Mouse (Mus musculus): ENCODE data around the gene Slc23a4. TPM values are rescaled to one million over a fixed set of nuclear protein-coding genes. Genes with fewer than 3 reads are reported as not detected.

The Slc23a4 gene
- polyA plus RNA-seq, 1 experiment from 2014 or later: 0.51 TPM

DNA sequence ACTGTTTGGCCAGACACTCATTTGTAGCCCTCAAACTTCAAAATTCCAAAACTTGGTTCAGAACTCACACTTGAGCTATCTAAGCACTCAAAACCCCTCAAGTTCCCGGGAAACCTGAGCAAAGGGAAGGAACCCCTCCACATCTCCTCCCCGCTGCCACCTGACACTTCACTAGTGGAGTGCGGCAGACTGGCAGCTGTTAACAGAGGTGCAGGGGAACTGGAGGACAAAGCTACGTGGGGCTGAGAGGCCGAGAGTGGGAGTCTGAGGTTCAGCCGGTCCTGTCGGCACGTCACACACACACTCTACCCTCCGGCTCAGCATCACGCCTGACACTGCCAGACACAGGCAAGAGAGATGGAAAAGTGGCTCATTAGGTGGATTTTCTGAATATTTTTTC, 84.4 kb downstream of the Slc23a4 start:
- no peaks in the 10 kb centered on the region for H3K9me3 ChIP-seq (ENCODE audit: control insufficient read depth, low read length)
- no peak for DNase-seq (ENCODE audit: low spot score)
- no peaks in the 10 kb centered on the region for H3K27me3 ChIP-seq (ENCODE audit: control insufficient read depth, insufficient read depth, low read length)
- H3K4me1 ChIP-seq (replicated peaks; ENCODE audit: control insufficient read depth, insufficient read depth, low read length): no peaks in the 10 kb centered on the region
- H3K4me2 ChIP-seq (ENCODE audit: low read depth, low read length, severe bottlenecking): no peak overlapping the region
- ATAC-seq (replicated peaks; ENCODE audit: low FRiP score): no peak
- H3K36me3 ChIP-seq (ENCODE audit: control insufficient read depth, insufficient read depth, low read length): no peaks in the 10 kb centered on the region; the same call in 1 of the 2 replicates
- no peak overlapping the region for H3K9ac ChIP-seq (ENCODE audit: low read length)
- H3K4me3 ChIP-seq (ENCODE audit: low read depth, low read length): no peak overlapping the region
- H3K27ac ChIP-seq (ENCODE audit: low read depth, low read length): no peak overlapping the region
- 89% methylated on average over 10 of the region's 10 CpGs for WGBS

DNA sequence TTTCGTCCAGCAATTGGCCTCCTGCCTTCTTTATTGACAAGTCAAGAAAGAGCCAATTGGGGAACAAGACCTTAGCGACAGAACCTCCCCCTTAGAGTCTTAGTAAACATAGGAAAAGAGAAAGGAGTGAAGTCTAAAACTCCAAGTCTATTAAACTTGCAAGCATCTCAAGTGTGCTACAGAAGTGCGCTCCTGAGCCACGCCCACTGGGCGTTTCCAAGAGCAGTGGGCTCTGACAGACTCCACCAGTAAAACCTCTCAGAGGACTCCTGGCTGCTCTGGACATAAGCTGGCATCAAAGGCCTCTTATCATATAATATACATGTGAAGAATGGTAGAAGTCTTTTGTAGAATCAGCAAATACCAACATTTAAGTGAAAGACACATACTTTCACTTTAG, 84.8 kb downstream of the Slc23a4 start:
- H3K9me3 ChIP-seq (ENCODE audit: control insufficient read depth, low read length): no peaks in the 10 kb centered on the region
- H3K9ac ChIP-seq (ENCODE audit: low read length): no peak overlapping the region
- WGBS: 83% methylated on average over 5 of the region's 5 CpGs
- no peak overlapping the region for H3K27ac ChIP-seq (ENCODE audit: low read depth, low read length)
- H3K27me3 ChIP-seq (ENCODE audit: control insufficient read depth, insufficient read depth, low read length): no peaks in the 10 kb centered on the region
- DNase-seq (ENCODE audit: low spot score) (no peak), ATAC-seq (replicated peaks; ENCODE audit: low FRiP score) (no peak)
- H3K4me3 ChIP-seq (ENCODE audit: low read depth, low read length): no peak overlapping the region
- no peak overlapping the region for H3K4me2 ChIP-seq (ENCODE audit: low read depth, low read length, severe bottlenecking)
- H3K4me1 ChIP-seq (replicated peaks; ENCODE audit: control insufficient read depth, insufficient read depth, low read length): no peaks in the 10 kb centered on the region
- no peaks in the 10 kb centered on the region; the same call in 1 of the 2 replicates for H3K36me3 ChIP-seq (ENCODE audit: control insufficient read depth, insufficient read depth, low read length)

DNA sequence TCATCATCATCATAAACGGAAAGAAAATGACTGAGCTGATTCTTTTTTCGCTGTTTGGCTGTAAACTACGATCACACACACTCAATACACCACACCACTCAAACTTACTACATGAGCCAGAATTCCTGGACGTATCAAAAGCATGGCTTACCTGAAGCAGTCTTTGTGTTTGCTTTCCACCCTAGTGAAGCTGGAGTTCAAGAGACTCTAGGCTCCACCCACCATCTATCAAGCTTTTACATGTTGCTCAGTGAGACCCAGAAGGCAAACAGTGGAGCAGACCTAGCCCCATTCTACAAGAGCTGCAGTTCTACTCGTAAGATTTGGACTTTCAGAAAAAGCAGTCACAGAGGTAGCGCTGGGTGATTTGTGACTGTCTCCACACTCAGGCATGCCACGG, 85.6 kb downstream of the Slc23a4 start:
- no peak overlapping the region for H3K4me2 ChIP-seq (ENCODE audit: low read depth, low read length, severe bottlenecking)
- no peak for ATAC-seq (replicated peaks; ENCODE audit: low FRiP score)
- WGBS: 90% methylated on average over 7 of the region's 7 CpGs

DNA sequence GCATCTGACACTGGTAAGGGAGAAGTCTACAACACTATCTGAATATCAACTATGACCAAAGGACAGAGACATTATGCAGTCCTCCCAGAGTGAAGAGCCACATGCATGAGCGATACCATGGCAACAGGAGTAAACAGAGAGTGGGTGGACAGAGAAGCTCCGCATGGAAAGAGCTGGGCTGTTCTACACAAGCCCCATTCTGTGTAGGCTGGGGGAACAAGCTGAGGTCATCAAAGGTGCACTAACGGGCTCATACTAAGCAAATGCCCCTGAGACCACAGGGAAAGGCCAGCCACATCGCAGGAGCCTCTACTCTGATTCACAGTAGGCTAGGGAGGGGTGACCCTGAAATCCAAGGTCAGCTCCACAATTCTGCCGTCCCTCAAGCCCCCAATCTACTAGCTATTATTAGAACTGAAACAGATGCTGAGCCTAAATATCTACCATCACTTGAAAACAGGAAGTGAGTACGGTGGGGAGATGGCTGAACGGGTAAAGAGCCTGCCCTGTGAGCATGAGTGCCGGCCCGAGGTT, 86.2 kb downstream of the Slc23a4 start:
- no peak overlapping the region for H3K27ac ChIP-seq (ENCODE audit: low read depth, low read length)
- DNase-seq (ENCODE audit: low spot score) (no peak), ATAC-seq (replicated peaks; ENCODE audit: low FRiP score) (no peak)
- H3K27me3 ChIP-seq (ENCODE audit: control insufficient read depth, insufficient read depth, low read length): no peaks in the 10 kb centered on the region
- no peaks in the 10 kb centered on the region for H3K4me1 ChIP-seq (replicated peaks; ENCODE audit: control insufficient read depth, insufficient read depth, low read length)
- no peak overlapping the region for H3K4me2 ChIP-seq (ENCODE audit: low read depth, low read length, severe bottlenecking)
- H3K36me3 ChIP-seq (ENCODE audit: control insufficient read depth, insufficient read depth, low read length): no peaks in the 10 kb centered on the region; the same call in 1 of the 2 replicates
- no peaks in the 10 kb centered on the region for H3K9me3 ChIP-seq (ENCODE audit: control insufficient read depth, low read length)
- no peak overlapping the region for H3K4me3 ChIP-seq (ENCODE audit: low read depth, low read length)
- WGBS: 83% methylated on average over 9 of the region's 9 CpGs
- H3K9ac ChIP-seq (ENCODE audit: low read length): no peak overlapping the region

More for the DNA sequence above, 85.6 kb downstream of the Slc23a4 start:
- no peak overlapping the region for H3K9ac ChIP-seq (ENCODE audit: low read length)
- H3K4me3 ChIP-seq (ENCODE audit: low read depth, low read length): no peak overlapping the region
- H3K4me1 ChIP-seq (replicated peaks; ENCODE audit: control insufficient read depth, insufficient read depth, low read length): no peaks in the 10 kb centered on the region
- no peaks in the 10 kb centered on the region; the same call in 1 of the 2 replicates for H3K36me3 ChIP-seq (ENCODE audit: control insufficient read depth, insufficient read depth, low read length)
- no peak for DNase-seq (ENCODE audit: low spot score)
- no peak overlapping the region for H3K27ac ChIP-seq (ENCODE audit: low read depth, low read length)
- no peaks in the 10 kb centered on the region for H3K9me3 ChIP-seq (ENCODE audit: control insufficient read depth, low read length)
- H3K27me3 ChIP-seq (ENCODE audit: control insufficient read depth, insufficient read depth, low read length): no peaks in the 10 kb centered on the region

DNA sequence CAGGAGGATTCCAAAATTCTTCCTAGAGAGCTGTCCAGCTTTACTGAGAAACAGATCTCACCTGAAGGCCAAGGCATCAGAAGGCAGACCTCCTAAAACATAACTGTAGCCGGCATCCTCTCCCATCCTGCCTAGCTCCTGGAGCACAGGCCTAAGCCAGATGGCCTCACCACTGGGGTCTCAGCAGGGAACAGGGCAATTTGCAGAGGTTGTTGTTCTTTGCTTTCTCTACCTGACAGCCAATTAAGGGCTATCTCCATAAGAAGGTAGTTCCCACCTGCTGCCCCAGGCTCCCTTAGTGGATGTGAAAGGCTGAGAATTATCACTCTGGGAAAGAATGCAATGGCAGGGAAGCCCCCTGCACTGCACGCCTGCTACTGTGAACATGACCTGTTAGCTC, 87.2 kb downstream of the Slc23a4 start:
- WGBS: 72% methylated on average over 2 of the region's 2 CpGs
- DNase-seq (ENCODE audit: low spot score): no peak
- ATAC-seq (replicated peaks; ENCODE audit: low FRiP score): no peak
- Histone ChIP-seq H3K36me3 (ENCODE audit: control insufficient read depth, insufficient read depth, low read length) (no peaks in the 10 kb centered on the region; the same call in 1 of the 2 replicates), H3K9me3 (ENCODE audit: control insufficient read depth, low read length) (no peaks in the 10 kb centered on the region), H3K4me3 (ENCODE audit: low read depth, low read length) (no peak overlapping the region), H3K4me1 (replicated peaks; ENCODE audit: control insufficient read depth, insufficient read depth, low read length) (no peaks in the 10 kb centered on the region), H3K4me2 (ENCODE audit: low read depth, low read length, severe bottlenecking) (no peak overlapping the region), H3K27ac (ENCODE audit: low read depth, low read length) (no peak overlapping the region), H3K27me3 (ENCODE audit: control insufficient read depth, insufficient read depth, low read length) (no peaks in the 10 kb centered on the region), H3K9ac (ENCODE audit: low read length) (no peak overlapping the region)

DNA sequence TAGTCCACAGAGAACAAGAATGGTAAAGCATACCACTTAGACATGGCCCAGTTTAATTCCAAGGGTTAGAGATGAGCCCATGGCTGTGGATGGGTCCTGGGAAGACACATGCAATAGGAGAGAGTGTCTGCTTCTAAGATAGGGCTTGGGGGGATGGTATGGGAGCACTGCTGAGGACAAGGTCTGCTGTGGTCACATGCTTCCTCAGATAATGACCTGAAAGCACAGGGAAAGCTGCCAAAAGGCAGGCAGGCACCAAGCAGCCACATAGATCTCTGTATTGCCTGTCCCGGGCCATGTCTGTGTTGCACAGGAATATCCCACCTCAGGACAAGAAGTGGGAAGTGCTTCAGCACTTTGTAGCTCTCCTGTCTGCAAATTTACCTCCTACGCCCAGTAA, 89.1 kb downstream of the Slc23a4 start:
- Histone ChIP-seq H3K9ac (ENCODE audit: low read length) (no peak overlapping the region), H3K9me3 (ENCODE audit: control insufficient read depth, low read length) (no peaks in the 10 kb centered on the region), H3K4me3 (ENCODE audit: low read depth, low read length) (no peak overlapping the region), H3K4me2 (ENCODE audit: low read depth, low read length, severe bottlenecking) (no peak overlapping the region), H3K27ac (ENCODE audit: low read depth, low read length) (no peak overlapping the region), H3K4me1 (replicated peaks; ENCODE audit: control insufficient read depth, insufficient read depth, low read length) (no peaks in the 10 kb centered on the region), H3K27me3 (ENCODE audit: control insufficient read depth, insufficient read depth, low read length) (no peaks in the 10 kb centered on the region), H3K36me3 (ENCODE audit: control insufficient read depth, insufficient read depth, low read length) (peaks cover 2% of the 10 kb centered on the region; the same call in 1 of the 2 replicates)
- DNase-seq (ENCODE audit: low spot score) (no peak), ATAC-seq (replicated peaks; ENCODE audit: low FRiP score) (no peak)
- 94% methylated on average over 2 of the region's 2 CpGs for WGBS

DNA sequence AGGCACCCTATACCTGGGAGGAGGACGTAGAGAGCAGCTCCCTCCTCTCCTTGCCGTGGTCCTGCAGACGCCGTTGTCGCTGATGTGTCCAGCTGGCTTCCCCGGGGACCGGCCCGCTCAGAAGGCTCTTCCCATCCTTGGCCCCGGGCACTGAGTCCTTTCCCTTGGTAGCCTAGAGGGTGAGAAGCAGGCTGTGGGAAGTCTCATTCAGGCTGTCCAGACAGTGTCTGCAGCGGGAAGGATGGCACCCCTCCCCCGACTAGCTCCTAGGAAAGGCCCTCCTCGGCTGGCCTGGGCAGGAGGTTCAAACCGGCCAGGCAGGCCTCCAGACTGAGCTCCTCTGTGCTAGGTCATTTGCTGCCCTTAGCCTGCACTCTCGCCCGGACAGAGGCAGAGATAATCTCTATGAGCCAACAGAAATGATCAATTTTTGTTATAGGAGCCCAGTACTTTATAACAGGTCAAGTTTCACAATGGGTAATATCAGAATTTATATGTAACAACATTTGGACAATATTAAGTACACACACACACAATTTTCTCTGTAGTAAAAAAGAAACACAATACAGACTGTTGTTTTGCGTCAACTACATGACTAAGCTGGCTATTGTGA, 91.9 kb downstream of the Slc23a4 start:
- Histone ChIP-seq H3K27me3 (ENCODE audit: control insufficient read depth, insufficient read depth, low read length) (no peaks in the 10 kb centered on the region), H3K9me3 (ENCODE audit: control insufficient read depth, low read length) (no peaks in the 10 kb centered on the region), H3K27ac (ENCODE audit: low read depth, low read length) (no peak overlapping the region), H3K4me1 (replicated peaks; ENCODE audit: control insufficient read depth, insufficient read depth, low read length) (no peaks in the 10 kb centered on the region), H3K36me3 (ENCODE audit: control insufficient read depth, insufficient read depth, low read length) (peaks cover 2% of the 10 kb centered on the region; the same call in 1 of the 2 replicates), H3K4me3 (ENCODE audit: low read depth, low read length) (no peak overlapping the region), H3K9ac (ENCODE audit: low read length) (no peak overlapping the region; the same call in 1 of the 2 replicates), H3K4me2 (ENCODE audit: low read depth, low read length, severe bottlenecking) (no peak overlapping the region)
- ATAC-seq (replicated peaks; ENCODE audit: low FRiP score) (no peak), DNase-seq (ENCODE audit: low spot score) (no peak)
- WGBS: 53% methylated on average over 16 of the region's 16 CpGs

DNA sequence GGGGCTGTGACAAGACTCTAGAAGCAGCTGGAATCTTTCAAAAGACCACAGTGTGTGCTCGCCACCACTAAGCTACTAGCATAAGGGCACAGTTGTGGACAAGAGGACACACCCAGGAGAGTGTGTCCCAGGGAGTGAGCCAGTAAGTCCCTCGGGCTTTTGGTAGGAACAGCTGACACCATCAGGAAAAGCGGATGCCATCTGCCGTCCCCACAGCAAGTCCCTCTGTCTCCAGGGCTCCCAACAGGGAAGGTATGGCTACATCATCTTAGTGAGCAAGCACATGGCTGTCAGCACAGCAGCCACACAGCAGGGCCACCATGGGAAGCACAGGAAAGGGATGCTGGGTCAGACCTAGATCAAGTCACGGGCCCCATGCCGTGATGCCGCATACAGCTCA, 92.6 kb downstream of the Slc23a4 start:
- no peaks in the 10 kb centered on the region for H3K27me3 ChIP-seq (ENCODE audit: control insufficient read depth, insufficient read depth, low read length)
- H3K9ac ChIP-seq (ENCODE audit: low read length): no peak overlapping the region
- no peak for DNase-seq (ENCODE audit: low spot score)
- no peak overlapping the region for H3K27ac ChIP-seq (ENCODE audit: low read depth, low read length)
- H3K4me2 ChIP-seq (ENCODE audit: low read depth, low read length, severe bottlenecking): no peak overlapping the region
- ATAC-seq (replicated peaks; ENCODE audit: low FRiP score): no peak
- H3K9me3 ChIP-seq (ENCODE audit: control insufficient read depth, low read length): no peaks in the 10 kb centered on the region
- H3K4me3 ChIP-seq (ENCODE audit: low read depth, low read length): no peak overlapping the region
- WGBS: 95% methylated on average over 7 of the region's 7 CpGs
- no peaks in the 10 kb centered on the region for H3K4me1 ChIP-seq (replicated peaks; ENCODE audit: control insufficient read depth, insufficient read depth, low read length)
- peaks cover 2% of the 10 kb centered on the region; the same call in 1 of the 2 replicates for H3K36me3 ChIP-seq (ENCODE audit: control insufficient read depth, insufficient read depth, low read length)

Measured in forebrain, embryonic 11.5 days (tissue).